Mouse (Mus musculus): Measurements from ENCODE around the gene Gm17087.
A peak's percentile ranks its signal among the peaks of the same experiment; 100 is the strongest.

Gene Gm17087

GRCm38 (mm10) chr17:8566850-8567249 is at the start of gene Gm17087:
Gene Gm17087 (minus strand): TSS chr17:8566950.
- DNase-seq: no peak

DNA sequence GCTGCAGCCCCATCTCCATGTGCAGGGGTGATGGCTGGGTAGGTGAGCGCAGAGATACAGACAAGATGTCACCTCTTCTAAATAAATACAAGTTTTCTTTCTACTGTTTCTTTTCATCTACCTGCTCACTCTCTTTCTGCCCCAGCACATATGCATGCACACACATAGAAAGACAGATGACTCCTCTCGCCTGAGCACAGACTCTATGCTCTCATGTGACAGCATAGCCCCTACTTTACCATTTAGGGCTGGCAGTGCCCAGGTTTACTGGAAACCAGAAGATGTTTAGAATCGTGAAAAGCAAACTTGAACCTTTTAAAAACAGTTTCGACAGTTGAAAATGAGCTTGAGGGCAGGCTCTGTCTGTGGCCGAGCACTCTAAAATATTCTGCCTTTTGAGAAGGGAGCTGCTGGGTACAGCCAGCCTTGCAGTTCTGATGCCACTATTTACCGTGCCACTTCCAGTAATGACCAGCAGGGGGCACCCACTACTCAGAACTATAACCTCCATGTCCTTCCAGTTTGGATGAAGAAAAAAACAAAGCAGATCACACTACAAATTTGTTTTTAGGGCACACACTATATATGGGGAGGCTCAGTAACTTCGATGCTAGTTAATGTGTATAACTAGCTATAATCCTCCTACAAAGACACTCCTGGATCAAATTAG is 47.3 kb upstream of the Gm17087 start:
- DNase-seq: peak; percentile 85

DNA sequence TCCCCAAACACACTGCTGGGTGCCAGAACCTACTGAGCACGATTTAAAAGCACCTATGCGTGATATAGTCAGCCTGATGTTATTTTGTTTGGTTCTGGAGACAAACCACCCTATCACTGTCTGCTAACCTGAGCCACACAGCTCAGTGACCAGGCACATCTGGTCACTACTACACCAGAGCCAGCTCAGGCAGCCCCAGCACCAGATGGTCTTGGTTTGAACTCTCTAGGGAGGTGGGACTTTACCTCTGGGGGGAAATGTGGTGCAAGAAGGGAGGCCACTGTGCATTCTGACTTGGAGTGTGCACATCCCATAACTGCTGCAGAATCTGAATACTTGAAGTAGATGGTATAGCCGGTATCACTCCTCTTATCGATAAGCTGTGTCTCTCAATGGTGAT is 45.2 kb upstream of the Gm17087 start:
- DNase-seq: no peak

GRCm38 (mm10) chr17:8606695-8607094 is 39.9 kb upstream of the Gm17087 start:
- DNase-seq: no peak

DNA sequence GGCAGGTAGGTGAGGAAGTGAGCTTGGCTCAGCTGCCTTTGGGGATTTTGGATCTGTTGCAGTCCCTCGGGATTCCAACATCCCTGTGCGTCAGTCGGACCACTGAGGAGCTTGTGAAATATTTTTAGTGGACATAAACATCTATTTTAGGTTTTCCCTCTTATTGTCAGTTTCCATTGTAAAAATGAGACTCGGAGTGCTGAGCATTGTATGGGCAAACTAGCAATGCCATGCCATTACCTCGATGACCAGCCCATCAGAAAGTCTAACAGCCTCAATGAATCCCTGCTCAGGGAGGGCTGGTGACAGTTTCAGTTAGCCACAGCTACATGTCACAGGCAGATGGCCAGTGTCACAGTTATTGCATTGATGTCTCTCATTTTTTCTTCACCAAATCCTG is 39.2 kb upstream of the Gm17087 start:
- DNase-seq: no peak

DNA sequence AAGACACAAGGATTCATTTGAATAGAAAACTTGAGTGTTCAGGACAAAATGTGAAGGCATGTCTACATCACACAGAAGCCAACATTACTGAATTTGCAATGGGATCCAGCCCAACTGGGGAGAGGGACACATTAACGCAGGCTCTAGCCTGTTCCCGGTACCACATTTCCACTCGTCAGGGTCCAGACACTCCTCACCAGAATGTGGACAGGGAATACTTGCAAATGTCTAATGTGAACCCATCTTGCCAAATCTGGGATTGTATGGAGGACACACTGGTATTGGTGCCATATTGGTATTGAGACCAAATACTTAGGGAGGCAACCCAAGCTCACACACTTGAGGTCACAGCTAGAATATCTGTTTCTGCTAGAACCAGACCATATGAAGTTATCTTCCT is 36.2 kb upstream of the Gm17087 start:
- DNase-seq: no peak

- DNase-seq: peak; percentile 68
These were observed 31.0 kb upstream of the Gm17087 start for GRCm38 (mm10) chr17:8597790-8598189.

- peak; percentile 69 for DNase-seq
These were observed 25.9 kb upstream of the Gm17087 start for GRCm38 (mm10) chr17:8592427-8593277.

- DNase-seq: no peak
These were observed 14.8 kb upstream of the Gm17087 start for GRCm38 (mm10) chr17:8581579-8581978.

DNA sequence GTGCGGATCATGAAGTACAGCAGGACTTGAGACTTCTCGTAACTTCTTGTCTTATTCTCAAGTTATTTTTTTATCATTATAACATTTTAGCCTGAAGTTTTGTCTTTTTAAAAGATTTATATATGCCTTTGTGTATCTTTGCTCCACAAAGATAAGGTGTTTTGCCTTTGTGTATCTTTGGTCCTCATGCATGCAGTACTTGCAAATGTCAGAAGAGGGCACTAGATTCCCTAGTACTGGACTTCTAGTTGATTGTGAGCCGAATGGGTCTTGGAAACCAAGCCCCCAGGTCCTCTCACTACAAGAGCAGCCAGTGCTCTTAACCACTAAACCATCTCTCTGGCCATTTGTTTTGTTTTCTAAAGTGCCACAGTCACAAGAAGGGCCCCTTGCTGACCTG is 13.6 kb upstream of the Gm17087 start:
- DNase-seq: peak; percentile 12

- no peak for DNase-seq
These were observed 7.0 kb upstream of the Gm17087 start for GRCm38 (mm10) chr17:8573542-8574260.

GRCm38 (mm10) chr17:8562886-8563280 is 3.9 kb downstream of the Gm17087 start:
- DNase-seq: no peak

GRCm38 (mm10) chr17:8562101-8562885 is 4.5 kb downstream of the Gm17087 start:
- no peak for DNase-seq

DNA sequence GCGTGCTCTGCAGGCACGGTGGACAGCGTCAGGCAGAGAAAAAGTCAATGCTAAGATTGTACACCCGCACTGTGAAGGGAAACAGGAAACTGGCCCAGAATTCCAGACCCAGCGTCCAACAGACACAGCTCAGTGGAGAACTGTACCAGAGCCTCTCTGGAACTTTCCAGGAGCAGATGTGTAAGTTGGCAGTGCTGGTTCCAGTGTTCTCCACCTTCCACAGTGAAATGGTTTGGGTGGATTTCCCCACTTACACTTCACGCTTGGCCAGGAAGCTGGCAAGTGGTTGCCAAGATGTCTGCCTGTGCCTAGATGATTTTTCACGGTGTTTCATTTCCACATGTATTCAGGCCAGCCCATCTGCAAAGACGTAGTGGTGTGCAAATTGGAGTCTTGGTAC is 8.8 kb downstream of the Gm17087 start:
- DNase-seq: no peak

DNA sequence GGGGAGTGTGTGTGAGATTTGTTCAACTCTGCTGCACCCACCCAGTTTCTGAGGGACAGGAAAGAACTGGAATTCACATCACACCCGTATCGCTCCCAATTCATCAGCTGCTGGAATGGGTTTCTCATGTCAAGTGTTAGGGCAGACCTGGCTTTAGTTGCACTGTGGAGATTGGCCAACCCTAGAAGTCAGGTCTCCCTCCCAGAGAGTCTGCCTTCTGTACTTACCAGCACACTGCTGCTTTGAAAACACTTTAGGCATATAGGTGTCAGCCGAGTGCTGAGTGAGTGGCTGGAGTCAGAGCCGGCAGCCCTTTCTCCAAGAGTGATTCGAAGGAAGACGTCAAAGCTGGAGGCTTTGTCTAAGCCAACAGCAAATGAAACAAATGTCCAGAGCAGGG is 10.5 kb downstream of the Gm17087 start:
- no peak for DNase-seq

- DNase-seq: no peak
These were observed 11.0 kb downstream of the Gm17087 start for GRCm38 (mm10) chr17:8555785-8556184.

- no peak for DNase-seq
These were observed 12.5 kb downstream of the Gm17087 start for GRCm38 (mm10) chr17:8554219-8554618.

DNA sequence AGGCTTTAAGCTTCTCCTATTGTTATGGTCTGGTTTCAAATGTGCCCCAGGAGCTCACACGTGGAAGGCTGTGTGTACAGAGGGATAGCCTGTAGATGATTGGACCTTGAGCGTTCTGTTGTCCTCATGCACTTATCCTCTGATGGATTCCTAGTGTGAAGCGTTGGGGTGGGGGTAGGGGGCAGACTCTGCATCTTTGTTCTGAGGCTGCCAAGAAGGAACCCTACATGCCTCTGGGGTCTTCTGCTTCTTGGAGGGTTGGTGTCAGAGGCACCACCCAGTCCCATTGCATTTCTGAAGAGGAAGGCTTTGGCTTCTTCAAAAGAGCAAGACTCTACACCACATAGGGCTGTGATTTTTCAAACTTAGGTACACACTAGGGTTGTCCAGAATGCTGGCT is 13.1 kb downstream of the Gm17087 start:
- no peak for DNase-seq

- no peak for DNase-seq
These were observed 14.3 kb downstream of the Gm17087 start for GRCm38 (mm10) chr17:8552346-8553035.

GRCm38 (mm10) chr17:8551641-8552040 is 15.1 kb downstream of the Gm17087 start:
- no peak for DNase-seq

- DNase-seq: no peak
These were observed 18.0 kb downstream of the Gm17087 start for GRCm38 (mm10) chr17:8548733-8549132.

DNA sequence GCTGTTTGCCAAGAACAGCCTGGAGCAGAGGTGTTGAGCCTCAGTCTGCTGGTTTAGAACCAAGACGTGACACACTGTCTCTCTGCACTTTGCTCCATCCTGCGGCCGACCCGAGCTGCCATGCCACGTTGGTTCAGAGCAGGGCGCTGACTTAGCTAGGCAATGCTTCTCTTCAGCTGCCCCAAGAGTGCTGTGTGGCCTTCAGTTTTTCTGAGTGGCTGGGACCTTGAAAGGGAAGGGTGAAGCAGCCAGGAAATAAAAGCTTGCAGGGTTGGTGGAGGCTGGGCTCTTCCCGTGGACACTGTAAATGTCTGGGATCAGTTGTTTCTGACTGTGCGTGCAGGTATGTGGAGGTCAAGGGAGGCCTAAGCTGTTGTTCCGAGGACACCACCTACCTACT is 20.4 kb downstream of the Gm17087 start:
- DNase-seq: no peak
